Mouse (Mus musculus): ENCODE measurements at regions not wholly inside any gene's neighbourhood (a gene's known extent, or its start where the extent isn't known, plus 50 kb on each side); places are given as distances from the start of the nearest gene placed in this dataset.
"Not testable (repeated sequence)": the region's sequence is repeated elsewhere in the genome, so short reads cannot be mapped to it uniquely, and the experiment has no call there.

GRCm38 (mm10) chr16:23838696-23839095 lies 52.1 kb downstream of the Sst start:
- DNase-seq (ENCODE audit: low read depth, low spot score), result no peak

GRCm38 (mm10) chr16:23838114-23838513 lies 52.6 kb downstream of the Sst start:
- no peak for DNase-seq (ENCODE audit: low read depth, low spot score)

GRCm38 (mm10) chr16:23834991-23835390 lies 55.8 kb downstream of the Sst start:
- no peak for DNase-seq (ENCODE audit: low read depth, low spot score)

- no peak for DNase-seq (ENCODE audit: low read depth, low spot score)
Measured at GRCm38 (mm10) chr16:23833603-23834002, 57.2 kb downstream of the Sst start.

- DNase-seq (ENCODE audit: low read depth, low spot score), result no peak
Measured at GRCm38 (mm10) chr16:23833042-23833423, 57.7 kb downstream of the Sst start.

- no peak for DNase-seq (ENCODE audit: low read depth, low spot score)
Measured at GRCm38 (mm10) chr16:23832393-23833041, 58.2 kb downstream of the Sst start.

GRCm38 (mm10) chr16:23825662-23826061 lies 65.1 kb downstream of the Sst start:
- DNase-seq (ENCODE audit: low read depth, low spot score), result no peak

- DNase-seq (ENCODE audit: low read depth, low spot score), result no peak
Measured at GRCm38 (mm10) chr16:23785216-23785615, 105.5 kb downstream of the Sst start.

GRCm38 (mm10) chr16:23784021-23784897 lies 106.5 kb downstream of the Sst start:
- no peak for DNase-seq (ENCODE audit: low read depth, low spot score)

GRCm38 (mm10) chr16:23780440-23781231 lies 110.1 kb downstream of the Sst start:
- DNase-seq (ENCODE audit: low read depth, low spot score), result no peak

- no peak for DNase-seq (ENCODE audit: low read depth, low spot score)
Measured at GRCm38 (mm10) chr16:23777894-23778293, 112.9 kb downstream of the Sst start.

GRCm38 (mm10) chr16:23777041-23777440 lies 113.7 kb downstream of the Sst start:
- no peak for DNase-seq (ENCODE audit: low read depth, low spot score)

- no peak for DNase-seq (ENCODE audit: low read depth, low spot score)
Measured at GRCm38 (mm10) chr16:23776501-23776900, 114.3 kb downstream of the Sst start.

- DNase-seq (ENCODE audit: low read depth, low spot score), result no peak
Measured at GRCm38 (mm10) chr16:23758136-23758812, 132.5 kb downstream of the Sst start.

- no peak for DNase-seq (ENCODE audit: low read depth, low spot score)
Measured at GRCm38 (mm10) chr16:23737026-23737425, 153.7 kb downstream of the Sst start.

GRCm38 (mm10) chr16:23735722-23736121 lies 155.0 kb downstream of the Sst start:
- no peak for DNase-seq (ENCODE audit: low read depth, low spot score)

GRCm38 (mm10) chr16:23726562-23726961 lies 164.2 kb downstream of the Sst start:
- DNase-seq (ENCODE audit: low read depth, low spot score), result no peak

- DNase-seq (ENCODE audit: low read depth, low spot score), result no peak
Measured at GRCm38 (mm10) chr16:23721745-23722144, 169.0 kb downstream of the Sst start.

- DNase-seq (ENCODE audit: low read depth, low spot score), result no peak
Measured at GRCm38 (mm10) chr16:23701156-23701555, 180.5 kb upstream of the Masp1 start.

GRCm38 (mm10) chr16:23694226-23694625 lies 173.6 kb upstream of the Masp1 start:
- DNase-seq (ENCODE audit: low read depth, low spot score), result not testable (repeated sequence)

GRCm38 (mm10) chr16:23690061-23690460 lies 169.4 kb upstream of the Masp1 start:
- peak; percentile 33 for DNase-seq (ENCODE audit: low read depth, low spot score)

- no peak for DNase-seq (ENCODE audit: low read depth, low spot score)
Measured at GRCm38 (mm10) chr16:23686783-23687182, 166.2 kb upstream of the Masp1 start.
